Mouse (Mus musculus): ENCODE data around the gene Usp20.

DNA sequence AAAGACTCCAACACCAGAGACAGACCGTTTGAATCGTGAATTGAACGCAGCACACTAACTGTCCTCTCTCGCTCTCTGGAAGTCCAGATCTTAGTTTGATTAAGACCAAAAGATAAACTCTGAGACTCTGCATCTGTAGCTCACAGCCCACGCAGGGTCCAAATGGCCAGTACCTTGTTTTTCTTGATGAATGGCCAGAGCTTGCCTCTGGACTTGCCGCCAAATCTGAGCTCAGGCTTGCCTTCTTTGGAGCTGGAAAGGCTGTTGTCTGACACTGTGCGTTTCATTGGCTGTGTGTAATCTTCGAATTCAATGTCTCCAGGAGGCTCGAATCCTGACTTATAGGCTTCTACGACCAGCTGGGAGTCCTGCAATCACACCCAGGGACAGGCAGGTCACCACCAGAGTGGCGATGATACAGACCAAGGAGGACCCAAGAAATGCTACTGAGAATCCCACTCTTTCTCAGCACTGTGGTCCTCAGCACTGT lies 71.8 kb downstream of the Usp20 start:
- TF ChIP-seq EP300 (IDR thresholded peaks at IDR 0.05; ENCODE audit: low read depth) (no peak), CTCF (IDR thresholded peaks at IDR 0.05; ENCODE audit: low read depth) (no peak)

Measured in heart, postnatal 0 days (tissue).